In genomic region chr15:62743879-62744278, GRCm38 (mm10) we compare ENCODE assay signal across 36 mouse cellular contexts.
"Had no signal": no experiment of that assay in that cellular context is flagged by ENCODE, and none has a peak within 500 bp of the region (broad histone marks: within the 10 kb centered on the region; RNA-seq: fewer than 3 reads in every experiment).

No protein-coding gene starts in this region.

- H3K9me3 ChIP-seq: heart, embryonic 10.5 days; heart, embryonic 12.5 days; heart, embryonic 13.5 days; heart, embryonic 15.5 days; hindbrain, embryonic 10.5 days; hindbrain, embryonic 12.5 days; hindbrain, embryonic 13.5 days; hindbrain, embryonic 15.5 days; intestine, embryonic 15.5 days; kidney, embryonic 15.5 days had no signal

- H3K27me3 ChIP-seq: heart, embryonic 12.5 days; heart, embryonic 13.5 days; heart, embryonic 15.5 days; hindbrain, embryonic 12.5 days; hindbrain, embryonic 13.5 days; hindbrain, embryonic 15.5 days; intestine, embryonic 15.5 days; kidney, embryonic 15.5 days had no signal

- H3K4me1 ChIP-seq: heart, embryonic 10.5 days; heart, embryonic 12.5 days; heart, embryonic 13.5 days; heart, embryonic 15.5 days; hindbrain, embryonic 10.5 days; hindbrain, embryonic 12.5 days; hindbrain, embryonic 13.5 days; hindbrain, embryonic 15.5 days; intestine, embryonic 15.5 days; kidney, embryonic 15.5 days had no signal

- H3K27ac ChIP-seq: heart, adult 2 months; heart, embryonic 10.5 days; heart, embryonic 13.5 days; heart, embryonic 15.5 days; hindbrain, embryonic 10.5 days; hindbrain, embryonic 12.5 days; hindbrain, embryonic 13.5 days; hindbrain, embryonic 14.5 days; hindbrain, embryonic 15.5 days; hindbrain, postnatal 0 days; intestine, embryonic 15.5 days; kidney, embryonic 15.5 days; kidney, postnatal 0 days; layer of hippocampus, adult 2 months had no signal

- ATAC-seq: hindbrain, embryonic 16.5 days; hindbrain, postnatal 0 days; inflammation-experienced regulatory T-cells, adult 6 months; intestine, embryonic 15.5 days; intestine, embryonic 16.5 days; intestine, postnatal 0 days had no signal

- H3K36me3 ChIP-seq: heart, embryonic 10.5 days; heart, embryonic 12.5 days; heart, embryonic 13.5 days; heart, embryonic 15.5 days; hindbrain, embryonic 10.5 days; hindbrain, embryonic 12.5 days; hindbrain, embryonic 13.5 days; hindbrain, embryonic 15.5 days; intestine, embryonic 15.5 days; kidney, embryonic 15.5 days had no signal

- H3K4me3 ChIP-seq: heart, adult 2 months; heart, embryonic 10.5 days; heart, embryonic 12.5 days; heart, embryonic 13.5 days; heart, embryonic 15.5 days; hindbrain, embryonic 10.5 days; hindbrain, embryonic 12.5 days; hindbrain, embryonic 13.5 days; hindbrain, embryonic 15.5 days; intestine, embryonic 15.5 days; kidney, embryonic 15.5 days; layer of hippocampus, adult 2 months had no signal

- DNase-seq: heart, adult 18-20 months; heart, adult 2 months; heart, postnatal 10 days; heart, postnatal 14 days; heart, postnatal 36 days; heart, postnatal 4 days; kidney, adult 11 months; kidney, adult 18-20 months; kidney, adult 2 months; kidney, adult 8-10 months; kidney, adult 9 months; kidney, postnatal 10 days; kidney, postnatal 14 days; kidney, postnatal 25 days; kidney, postnatal 36 days; kidney, postnatal 4 days; layer of hippocampus, adult 9-11 months had no signal

- H3K9ac ChIP-seq: heart, embryonic 12.5 days; heart, embryonic 13.5 days; heart, embryonic 15.5 days; hindbrain, embryonic 12.5 days; hindbrain, embryonic 13.5 days; hindbrain, embryonic 14.5 days; hindbrain, embryonic 15.5 days; intestine, embryonic 15.5 days; kidney, embryonic 15.5 days had no signal

- H3K4me2 ChIP-seq: heart, embryonic 11.5 days; heart, embryonic 12.5 days; heart, embryonic 13.5 days; heart, embryonic 15.5 days; hindbrain, embryonic 12.5 days; hindbrain, embryonic 13.5 days; hindbrain, embryonic 14.5 days; hindbrain, embryonic 15.5 days; intestine, embryonic 15.5 days; kidney, embryonic 15.5 days had no signal
